Mouse (Mus musculus): ENCODE results near the gene Ndufaf8.

The Ndufaf8 gene

GRCm38 (mm10) chr11:120136195-120136594, 37.5 kb downstream of the Ndufaf8 start:
- no peak for DNase-seq (ENCODE audit: low spot score)

DNA sequence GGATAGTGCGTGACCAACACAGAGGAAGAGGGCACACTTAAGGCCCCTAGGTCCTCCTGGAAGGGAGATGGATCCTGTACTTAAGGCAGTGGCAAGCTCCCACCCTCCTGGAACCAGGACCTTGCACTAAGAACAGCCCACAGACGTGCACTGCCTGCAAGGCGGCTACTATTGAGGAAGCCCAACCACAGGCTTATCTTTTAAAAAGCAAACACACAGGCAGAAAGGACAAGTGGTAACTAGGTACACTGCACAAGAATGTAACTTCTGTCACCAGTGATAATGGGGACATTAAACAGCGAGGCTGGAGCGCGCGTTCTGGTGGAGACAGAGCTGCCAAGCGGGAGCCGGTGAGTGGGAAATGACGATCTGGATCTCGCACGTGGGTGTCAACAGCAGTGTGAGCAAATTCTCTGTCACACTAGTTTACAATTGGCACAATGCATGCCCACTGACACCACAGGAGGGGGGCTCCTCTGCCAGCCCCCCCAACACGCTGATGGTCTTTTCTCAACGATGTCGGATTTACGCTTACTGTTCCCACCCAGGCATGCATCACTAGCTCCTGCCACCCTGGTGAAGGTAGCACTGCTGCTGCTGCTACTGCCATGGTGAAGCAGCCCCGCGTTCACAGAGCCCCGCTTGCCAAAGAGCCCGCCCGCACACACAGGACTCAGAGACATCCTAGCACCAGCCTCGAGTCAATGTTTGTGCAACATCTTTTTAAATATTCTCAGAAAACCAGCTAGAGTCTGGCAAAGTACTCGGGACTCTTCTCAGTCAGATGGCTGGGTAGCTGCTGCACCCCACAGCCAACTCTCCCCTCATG, 38.3 kb downstream of the Ndufaf8 start:
- DNase-seq (ENCODE audit: low spot score): no peak

DNA sequence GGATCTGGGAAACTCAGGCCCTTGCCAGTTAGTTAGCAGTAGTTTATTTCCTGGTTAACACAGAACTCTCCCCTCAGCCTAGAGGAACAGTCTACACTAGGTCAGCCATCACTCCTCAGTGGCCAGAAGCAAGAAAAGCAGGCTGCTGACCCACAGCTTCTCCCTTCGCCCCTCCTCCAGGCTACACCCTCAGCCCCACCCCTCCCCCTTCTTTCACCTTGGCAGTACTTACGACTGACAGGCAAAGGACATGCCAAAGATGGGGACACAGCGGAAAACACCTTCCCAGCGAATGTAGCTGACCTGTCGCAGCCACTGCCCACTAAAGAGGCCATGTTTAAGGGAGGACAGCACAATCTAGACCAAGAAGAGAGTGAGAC, 38.9 kb downstream of the Ndufaf8 start:
- DNase-seq (ENCODE audit: low spot score): peak; percentile 13

DNA sequence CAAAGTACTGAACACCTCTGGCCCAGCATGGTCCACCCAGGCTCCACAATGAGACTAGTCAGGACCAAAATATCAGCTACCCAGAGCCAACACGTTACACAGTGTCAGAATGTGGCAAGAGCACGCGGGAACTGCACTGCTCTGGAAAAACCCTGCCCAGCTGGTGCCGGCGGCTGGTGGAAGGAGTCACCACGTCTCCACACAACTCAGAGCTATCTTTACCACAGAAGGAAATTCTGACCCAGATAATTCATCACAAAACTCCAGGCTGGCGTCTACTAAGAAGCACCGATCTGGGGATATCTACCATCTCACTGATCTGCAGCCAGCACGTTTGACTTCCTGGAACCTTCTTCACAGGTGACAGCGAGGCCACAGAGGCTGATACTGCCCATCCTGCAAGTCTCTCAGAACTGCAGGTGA, 40.6 kb downstream of the Ndufaf8 start:
- no peak for DNase-seq (ENCODE audit: low spot score)

- no peak for DNase-seq (ENCODE audit: low spot score)
Measured at GRCm38 (mm10) chr11:120140255-120140654, 41.5 kb downstream of the Ndufaf8 start.

DNA sequence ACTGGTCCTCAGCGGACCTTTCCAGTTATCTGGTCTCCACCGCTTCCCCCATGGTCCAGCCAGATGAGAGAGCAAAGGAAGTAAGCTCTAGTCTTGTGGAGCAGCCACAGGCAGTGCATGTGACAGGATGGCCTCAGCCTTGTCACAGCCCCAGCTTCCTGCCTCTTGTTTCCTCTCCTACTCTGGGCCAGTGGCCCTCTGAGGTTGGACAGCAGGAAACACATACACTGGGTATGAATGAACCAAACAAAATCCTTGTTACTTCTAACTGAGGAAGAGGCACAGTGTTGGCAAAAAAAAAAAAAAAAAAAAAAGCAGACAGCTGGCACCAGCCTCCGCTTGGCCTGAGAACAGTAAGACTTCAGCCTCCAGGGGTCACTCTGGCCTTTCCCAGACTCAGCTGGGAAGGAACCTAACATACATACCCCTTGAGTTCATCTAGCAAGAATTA, 43.9 kb downstream of the Ndufaf8 start:
- peak; percentile 29 for DNase-seq (ENCODE audit: low spot score)

DNA sequence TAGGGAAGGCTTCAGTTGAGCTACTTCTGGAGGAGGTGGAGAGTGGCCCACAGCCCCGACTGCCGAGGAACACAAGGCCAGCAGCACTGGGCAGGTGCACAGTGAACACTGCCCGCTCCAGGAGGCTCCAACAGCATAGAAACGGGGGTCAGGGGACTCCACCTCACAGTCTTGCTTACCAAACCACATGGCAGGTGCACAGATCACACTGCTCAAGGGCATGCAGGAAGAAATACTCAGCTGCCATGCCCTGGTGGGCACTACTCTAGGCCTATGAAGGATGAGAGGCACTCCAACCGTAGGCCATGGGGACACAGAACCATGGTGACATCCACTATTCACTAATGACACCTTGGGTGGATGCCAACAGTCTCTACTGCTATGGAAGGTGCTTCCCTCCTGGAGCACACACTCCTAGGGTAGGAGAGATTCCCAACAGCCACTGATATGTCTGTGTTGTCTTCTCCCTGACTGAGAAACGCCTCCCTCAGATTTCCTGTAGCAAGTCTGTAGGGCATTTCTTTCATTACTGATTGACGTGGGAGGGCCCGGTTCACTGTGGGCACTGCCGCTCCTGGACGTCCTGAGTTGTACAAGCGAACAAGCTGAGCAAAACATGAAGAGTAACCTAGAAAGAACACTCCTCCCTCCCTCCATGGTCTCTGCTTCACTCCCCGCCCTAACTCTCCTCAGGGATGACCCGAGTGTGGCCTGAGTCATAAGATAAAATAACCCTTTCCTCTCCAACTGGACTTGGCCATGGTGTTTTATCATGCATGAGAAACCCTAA, 45.2 kb downstream of the Ndufaf8 start:
- DNase-seq (ENCODE audit: low spot score): no peak

DNA sequence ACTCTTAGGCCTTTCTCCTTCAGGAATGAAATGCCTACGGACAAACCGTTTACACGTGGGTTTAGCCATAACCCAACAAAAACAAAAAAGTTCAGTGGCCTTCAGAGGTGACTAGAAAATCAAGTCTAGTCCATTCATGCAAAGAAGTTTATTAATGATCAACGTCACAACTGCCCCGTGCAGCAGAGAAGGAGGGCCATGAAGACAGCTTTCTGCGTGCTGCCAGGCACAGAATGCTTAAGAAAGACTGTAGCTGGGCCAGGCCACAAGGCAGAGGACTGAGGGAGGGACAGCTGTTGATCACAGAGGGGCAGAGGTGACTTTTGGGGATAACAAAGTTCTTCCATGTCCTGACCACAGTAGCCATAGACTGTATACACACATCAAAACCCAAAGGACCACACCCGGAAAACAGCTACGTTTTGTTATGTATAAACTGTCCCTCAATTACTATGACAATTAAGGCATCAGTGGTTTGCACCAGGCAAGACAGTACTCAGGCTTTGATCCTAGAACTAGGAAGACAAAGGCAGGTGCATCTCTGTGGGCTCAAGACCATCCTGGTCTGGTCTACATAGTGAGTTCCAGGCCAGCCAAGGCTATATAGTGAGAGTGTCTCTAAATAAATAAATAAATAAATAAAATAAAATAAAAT, 49.6 kb downstream of the Ndufaf8 start:
- DNase-seq (ENCODE audit: low spot score): no peak

GRCm38 (mm10) chr11:120149510-120150200, 50.9 kb downstream of the Ndufaf8 start:
- DNase-seq (ENCODE audit: low spot score): no peak

Measured in embryo, embryonic 10.5 days (tissue).